Mouse (Mus musculus): Measurements from ENCODE around the gene Gm45261.

DNA sequence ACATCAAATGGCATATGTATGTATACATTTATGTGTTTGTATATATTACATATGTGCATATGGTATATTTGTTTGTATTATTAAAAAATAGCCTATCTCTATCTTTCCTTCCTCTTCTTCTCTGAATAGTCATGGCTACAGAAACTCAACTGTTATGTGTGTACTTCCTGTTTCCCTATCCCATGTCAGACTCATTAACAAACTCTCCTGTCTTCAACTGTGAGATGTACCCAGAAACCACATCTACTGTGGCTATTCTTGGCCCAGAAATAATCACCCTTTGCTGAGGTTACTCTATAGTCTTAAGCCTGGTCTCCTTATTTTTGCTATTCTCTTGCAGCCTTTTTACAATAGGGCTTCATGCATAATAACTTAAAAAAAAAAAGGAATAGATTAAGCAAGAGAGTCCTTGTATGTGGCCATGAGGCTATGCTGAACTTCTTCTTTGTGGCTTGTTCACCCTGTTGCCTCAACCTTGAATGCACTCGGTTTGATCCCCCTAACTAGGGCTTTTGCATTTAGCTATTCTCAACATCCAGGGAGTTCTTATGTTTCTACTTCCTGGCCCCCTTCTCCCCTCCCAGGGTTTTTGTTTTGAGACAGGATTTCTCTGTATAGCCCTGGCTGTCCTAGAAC is 9.2 kb downstream of the Gm45261 start:
- TF ChIP-seq EP300 (IDR thresholded peaks at IDR 0.05; ENCODE audit: insufficient read depth, low read depth, low read length) (no peak), POLR2A (IDR thresholded peaks at IDR 0.05; ENCODE audit: insufficient read depth, low read length) (no peak)
